Mouse (Mus musculus) C2C12 (cell line): ENCODE results near the gene Prkag3. TPM values are rescaled to one million over a fixed set of nuclear protein-coding genes. Genes with fewer than 3 reads are reported as not detected.

ENCODE experiments used
- H3K27me3 ChIP-seq: one replicate; pipeline ENCODE4 v1.6.1; 2011; ENCODE audit not compliant: control insufficient read depth, insufficient read depth, insufficient read length
- H3K36me3 ChIP-seq: one replicate; pipeline ENCODE4 v1.6.1; 2011; ENCODE audit not compliant: control insufficient read depth, insufficient read depth
- H3K4me3 ChIP-seq: one replicate; pipeline ENCODE4 v1.5.1; 2011; ENCODE audit warnings: mild to moderate bottlenecking, control low read depth; ENCODE audit not compliant: poor library complexity, insufficient read depth, severe bottlenecking
- H3K79me2 ChIP-seq: one replicate; pipeline ENCODE4 v1.6.1; 2011; ENCODE audit not compliant: control insufficient read depth, insufficient read depth
- H3K79me3 ChIP-seq: one replicate; pipeline ENCODE4 v1.6.1; 2011; ENCODE audit warnings: low read depth, control low read depth
- H3ac ChIP-seq: one replicate; pipeline ENCODE3; 2011; ENCODE audit warnings: low read depth; ENCODE audit not compliant: control insufficient read depth, insufficient read length
- CEBPB ChIP-seq: IDR thresholded peaks from one replicate; pipeline ENCODE4 v1.6.1; 2011; ENCODE audit warnings: low read depth, mild to moderate bottlenecking, control low read depth, moderate library complexity
- CTCF ChIP-seq: IDR thresholded peaks from one replicate; pipeline ENCODE4 v1.5.1; 2011; ENCODE audit not compliant: control insufficient read depth, insufficient read depth, insufficient read length
- FOSL1 ChIP-seq: IDR thresholded peaks from one replicate; pipeline ENCODE4 v1.8.0; 2011; ENCODE audit warnings: mild to moderate bottlenecking, low read length; ENCODE audit not compliant: poor library complexity, insufficient read depth, severe bottlenecking
- MAX ChIP-seq: IDR thresholded peaks from one replicate; pipeline ENCODE4 v1.6.1; 2011; ENCODE audit warnings: mild to moderate bottlenecking, control low read depth
- MYOD1 ChIP-seq: IDR thresholded peaks from one replicate; pipeline ENCODE4 v1.6.1; 2011; ENCODE audit warnings: low read depth; ENCODE audit not compliant: control insufficient read depth, insufficient read length
- MYOG ChIP-seq: IDR thresholded peaks from one replicate; pipeline ENCODE4 v1.6.1; 2011; ENCODE audit not compliant: control insufficient read depth, insufficient read length; ENCODE audit errors: extremely low read depth
- USF1 ChIP-seq: IDR thresholded peaks from one replicate; pipeline ENCODE4 v1.6.1; 2011; ENCODE audit warnings: low read depth, mild to moderate bottlenecking, control low read depth, moderate library complexity
- polyA plus RNA-seq: library from polyadenylated mRNA; unstranded; fragments of >200 nt; fragmentation: generic; extraction: Trizol; gene quantifications from one replicate; pipeline ENCODE4 v1.2.1, GENCODE M21; 2012; ENCODE audit warnings: missing spikeins

The Prkag3 gene
- polyA plus RNA-seq, 1 experiment: 0.66 TPM

DNA sequence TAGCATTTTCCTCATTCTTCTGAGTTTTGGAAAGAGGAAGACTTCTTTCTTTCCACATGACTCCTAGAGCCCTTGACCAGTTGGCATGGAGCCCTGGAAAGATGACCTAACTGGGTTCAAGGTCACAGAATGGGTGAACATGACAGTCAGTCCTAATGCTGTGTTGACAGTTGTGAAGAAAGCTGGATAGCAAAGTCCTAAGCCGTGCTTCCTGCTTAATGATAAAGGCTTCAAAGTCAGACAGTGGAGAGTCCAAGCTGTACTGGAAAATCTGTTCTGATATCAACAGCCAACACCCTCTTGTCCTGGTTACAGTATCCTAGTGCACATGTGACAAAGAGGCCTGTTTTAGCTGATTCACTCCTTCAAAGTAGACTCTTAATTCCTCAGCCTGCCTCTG is 50.2 kb downstream of the Prkag3 start:
- peaks cover 77% of the 10 kb centered on the region for H3K36me3 ChIP-seq
- TF ChIP-seq CEBPB: no peak
- TF ChIP-seq MYOD1: no peak
- no peak for TF ChIP-seq USF1
- no peak for TF ChIP-seq FOSL1
- no peak for TF ChIP-seq MYOG
- no peak for TF ChIP-seq MAX
- no peak for TF ChIP-seq CTCF
- H3K79me2 ChIP-seq: no peaks in the 10 kb centered on the region
- H3K4me3 ChIP-seq: no peak overlapping the region
- H3K27me3 ChIP-seq: no peaks in the 10 kb centered on the region
- H3K79me3 ChIP-seq: no peaks in the 10 kb centered on the region
- H3ac ChIP-seq: no peak overlapping the region

DNA sequence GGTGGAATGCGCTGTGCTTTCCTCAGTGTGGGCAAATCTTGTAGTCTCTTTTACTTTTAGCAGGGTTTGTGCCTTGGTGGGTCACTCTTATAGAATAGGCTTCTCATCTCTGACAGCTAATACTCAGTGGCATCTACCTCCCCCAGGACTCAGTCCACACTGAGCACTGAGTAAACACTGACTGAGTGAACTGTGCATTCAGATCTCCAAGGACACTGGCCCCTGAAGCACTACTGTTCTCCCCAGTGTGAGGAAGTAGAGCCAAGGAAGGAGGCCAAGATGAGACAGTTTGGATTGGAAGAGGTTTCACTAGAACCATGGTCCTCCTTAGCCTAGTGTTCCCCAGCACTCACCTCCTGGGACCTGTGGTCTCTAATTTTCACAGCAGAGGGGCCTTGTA is 50.7 kb downstream of the Prkag3 start:
- no peak overlapping the region for H3ac ChIP-seq
- peaks cover 81% of the 10 kb centered on the region for H3K36me3 ChIP-seq
- no peaks in the 10 kb centered on the region for H3K27me3 ChIP-seq
- no peaks in the 10 kb centered on the region for H3K79me2 ChIP-seq
- H3K79me3 ChIP-seq: no peaks in the 10 kb centered on the region
- TF ChIP-seq USF1 (no peak), CTCF (no peak), MAX (no peak), CEBPB (no peak), MYOD1 (no peak), MYOG (no peak), FOSL1 (no peak)
- H3K4me3 ChIP-seq: no peak overlapping the region

DNA sequence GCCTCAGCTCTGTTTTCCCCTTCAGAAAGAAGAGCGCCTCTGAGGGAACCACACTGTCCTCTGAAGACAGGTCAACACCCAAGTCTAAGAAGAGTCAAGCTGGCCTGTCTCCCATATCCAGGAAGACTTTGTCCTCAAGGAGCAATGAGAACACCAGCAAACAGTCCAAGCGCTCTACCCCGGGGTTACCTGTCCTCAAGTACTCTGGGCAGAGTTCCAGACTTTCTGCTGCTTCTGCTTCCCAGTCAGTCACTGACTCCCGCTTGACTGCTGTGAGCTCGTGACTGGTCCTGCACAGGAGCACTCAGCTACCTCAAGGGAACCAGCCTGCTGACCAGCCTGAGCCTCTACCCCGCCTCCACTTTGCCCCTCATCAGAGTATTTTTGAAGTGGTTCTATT is 51.6 kb downstream of the Prkag3 start:
- Histone ChIP-seq H3K79me2 (no peaks in the 10 kb centered on the region), H3K27me3 (no peaks in the 10 kb centered on the region), H3K79me3 (no peaks in the 10 kb centered on the region), H3ac (no peak overlapping the region), H3K36me3 (peaks cover 77% of the 10 kb centered on the region), H3K4me3 (no peak overlapping the region)
- no peak for TF ChIP-seq MYOG
- TF ChIP-seq FOSL1: no peak
- TF ChIP-seq MAX: no peak
- no peak for TF ChIP-seq CEBPB
- TF ChIP-seq MYOD1: no peak
- no peak for TF ChIP-seq USF1
- TF ChIP-seq CTCF: no peak

DNA sequence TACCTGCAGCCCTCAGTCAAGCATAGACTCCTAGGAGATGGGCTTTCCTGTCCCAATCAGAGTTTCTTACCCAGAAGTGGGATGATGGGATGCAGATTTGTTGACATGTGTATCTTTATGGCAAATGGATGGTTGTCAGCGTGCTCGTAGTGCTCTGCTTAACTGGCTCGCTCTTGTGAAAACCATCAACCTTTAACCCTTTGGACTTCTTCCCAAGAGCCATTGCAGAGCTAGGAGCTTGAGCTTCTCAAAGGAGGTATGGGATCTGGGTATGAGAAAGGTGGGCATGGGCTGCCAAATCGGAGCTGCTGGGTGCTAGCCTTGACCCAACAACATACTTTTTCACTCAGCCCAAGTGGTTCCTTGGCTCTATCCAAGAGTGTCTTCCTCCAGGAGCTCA is 53.2 kb downstream of the Prkag3 start:
- TF ChIP-seq USF1: no peak
- no peak for TF ChIP-seq MYOG
- TF ChIP-seq CTCF: no peak
- no peak for TF ChIP-seq MYOD1
- no peak for TF ChIP-seq MAX
- TF ChIP-seq CEBPB: no peak
- TF ChIP-seq FOSL1: no peak
- H3ac ChIP-seq: no peak overlapping the region
- no peaks in the 10 kb centered on the region for H3K79me3 ChIP-seq
- no peaks in the 10 kb centered on the region for H3K79me2 ChIP-seq
- peaks cover 88% of the 10 kb centered on the region for H3K36me3 ChIP-seq
- H3K27me3 ChIP-seq: no peaks in the 10 kb centered on the region
- no peak overlapping the region for H3K4me3 ChIP-seq

DNA sequence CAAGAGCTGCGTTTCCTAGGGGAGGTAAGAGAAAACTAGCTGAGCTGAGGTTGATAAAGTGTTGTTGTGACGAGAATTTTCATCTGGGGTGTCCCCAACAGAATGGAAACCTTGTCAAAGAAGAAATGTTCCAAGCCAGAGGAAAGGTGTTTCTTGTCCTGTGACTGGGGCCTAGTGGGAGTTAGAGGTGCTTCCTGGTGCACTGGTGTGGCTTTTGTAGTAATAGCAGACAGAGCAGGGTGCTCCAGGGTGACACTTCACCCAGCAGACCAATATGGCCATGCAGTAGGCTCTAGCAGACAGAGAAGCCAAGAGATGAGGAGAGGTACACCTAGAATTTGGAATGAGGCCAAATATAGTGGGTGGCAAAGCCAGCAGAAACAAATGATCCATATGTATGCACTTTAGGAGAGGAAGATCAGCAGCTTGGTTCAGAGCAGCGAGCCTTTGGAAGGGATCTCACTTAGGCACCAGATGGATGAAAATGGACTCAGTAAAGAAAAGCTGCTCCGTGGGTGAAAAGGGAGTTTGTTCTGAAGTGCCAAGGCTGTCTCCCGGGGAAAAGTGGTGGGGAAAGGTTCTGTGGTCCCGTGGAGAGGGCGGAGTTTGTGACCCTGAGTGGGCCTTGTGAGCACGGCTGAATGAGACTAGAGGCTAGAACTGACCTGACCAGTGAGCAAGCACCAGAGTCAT is 55.0 kb downstream of the Prkag3 start:
- Histone ChIP-seq H3K4me3 (no peak overlapping the region), H3K79me2 (no peaks in the 10 kb centered on the region), H3ac (no peak overlapping the region), H3K27me3 (no peaks in the 10 kb centered on the region), H3K79me3 (no peaks in the 10 kb centered on the region), H3K36me3 (peaks cover 89% of the 10 kb centered on the region)
- TF ChIP-seq FOSL1 (no peak), USF1 (no peak), MYOD1 (no peak), MAX (no peak), CEBPB (no peak), CTCF (no peak), MYOG (no peak)

Other genes starting within 250 kb of the Prkag3 start
- gene Cnot9, start 243.2 kb downstream of the Prkag3 start, polyA plus RNA-seq: 52.4 TPM
- 0.33 TPM for gene Plcd4, start 206.3 kb downstream of the Prkag3 start, polyA plus RNA-seq
- 4.9 TPM for gene Usp37, start 204.9 kb downstream of the Prkag3 start, polyA plus RNA-seq
- gene Zfp142, start 161.0 kb downstream of the Prkag3 start, polyA plus RNA-seq: 8.6 TPM
- 19.9 TPM for gene Bcs1l, start 160.9 kb downstream of the Prkag3 start, polyA plus RNA-seq
- 28.3 TPM for gene Rnf25, start 147.8 kb downstream of the Prkag3 start, polyA plus RNA-seq
- 2.7 TPM for gene Stk36, start 147.8 kb downstream of the Prkag3 start, polyA plus RNA-seq
- gene Ttll4, start 87.5 kb downstream of the Prkag3 start, polyA plus RNA-seq: 7.6 TPM
- 0.05 TPM for gene Cyp27a1, start 35.6 kb downstream of the Prkag3 start, polyA plus RNA-seq
- 3.0 TPM for gene Wnt6, start 22.7 kb upstream of the Prkag3 start, polyA plus RNA-seq
- gene Wnt10a, start 42.3 kb upstream of the Prkag3 start, polyA plus RNA-seq: 12.9 TPM
- gene Cdk5r2, start 105.7 kb upstream of the Prkag3 start, polyA plus RNA-seq: 0.04 TPM
- not detected for gene Fev, start 136.2 kb upstream of the Prkag3 start, polyA plus RNA-seq
- gene Cryba2, start 143.9 kb upstream of the Prkag3 start, polyA plus RNA-seq: not detected
- gene Cfap65, start 186.4 kb upstream of the Prkag3 start, polyA plus RNA-seq: not detected
- 0.07 TPM for gene Ihh, start 202.5 kb upstream of the Prkag3 start, polyA plus RNA-seq